Comparison of ENCODE assay signal across 9 mouse cellular contexts in genomic region chr15:68394749-68395148, GRCm38 (mm10).
A peak's percentile ranks its signal among the peaks of the same experiment; 100 is the strongest.
DNase-seq lines count a peak whose midpoint lies in the region; ATAC-seq lines count a peak whose summit lies in the region.
"Had no signal": no experiment of that assay in that cellular context is flagged by ENCODE, and none has a peak within 500 bp of the region (broad histone marks: within the 10 kb centered on the region; RNA-seq: fewer than 3 reads in every experiment).

No protein-coding gene starts in this region.

- H3K9me3 ChIP-seq in embryonic facial prominence, embryonic 11.5 days (replicated peaks; ENCODE audit: control insufficient read depth, low read length): no peaks in the 10 kb centered on the region
- no peaks in the 10 kb centered on the region for H3K9me3 ChIP-seq in embryonic facial prominence, embryonic 10.5 days
- H3K9me3 ChIP-seq in midbrain, embryonic 11.5 days (ENCODE audit: control insufficient read depth, low read length): no peaks in the 10 kb centered on the region
- no peaks in the 10 kb centered on the region for H3K9me3 ChIP-seq in midbrain, embryonic 16.5 days (replicated peaks; ENCODE audit: control insufficient read depth, low read length, poor library complexity, severe bottlenecking)
- H3K9me3 ChIP-seq: stomach, embryonic 15.5 days had no signal

- WGBS in embryonic facial prominence, embryonic 11.5 days: 91% methylated on average over 1 of the region's 1 CpGs
- 87% methylated on average over 1 of the region's 1 CpGs for WGBS in embryonic facial prominence, embryonic 10.5 days
- WGBS in midbrain, embryonic 11.5 days: 96% methylated on average over 1 of the region's 1 CpGs
- WGBS in midbrain, embryonic 16.5 days: 83% methylated on average over 1 of the region's 1 CpGs

- no peak overlapping the region for H3K27ac ChIP-seq in embryonic facial prominence, embryonic 11.5 days (replicated peaks; ENCODE audit: low read depth, low read length)
- H3K27ac ChIP-seq in embryonic facial prominence, embryonic 10.5 days (replicated peaks): no peak overlapping the region
- no peak overlapping the region for H3K27ac ChIP-seq in midbrain, embryonic 11.5 days (ENCODE audit: low read depth, low read length)
- no peak overlapping the region for H3K27ac ChIP-seq in midbrain, embryonic 16.5 days (ENCODE audit: low read length)
- H3K27ac ChIP-seq: stomach, embryonic 15.5 days had no signal

- no peaks in the 10 kb centered on the region for H3K4me1 ChIP-seq in embryonic facial prominence, embryonic 11.5 days (ENCODE audit: control insufficient read depth, insufficient read depth, low read length)
- H3K4me1 ChIP-seq in embryonic facial prominence, embryonic 10.5 days: no peaks in the 10 kb centered on the region
- no peaks in the 10 kb centered on the region for H3K4me1 ChIP-seq in midbrain, embryonic 11.5 days (ENCODE audit: control insufficient read depth, insufficient read depth, low read length)
- no peaks in the 10 kb centered on the region for H3K4me1 ChIP-seq in midbrain, embryonic 16.5 days (ENCODE audit: control insufficient read depth, insufficient read depth, low read length)
- H3K4me1 ChIP-seq: stomach, embryonic 15.5 days had no signal

- ATAC-seq in embryonic facial prominence, embryonic 11.5 days (replicated peaks; ENCODE audit: insufficient number of reproducible peaks, low FRiP score, low TSS enrichment, low read depth): no peak
- 0 out of 2 replicates have a peak, but pooled peaks have one; percentile 48 for ATAC-seq in midbrain, embryonic 11.5 days (ENCODE audit: low FRiP score)
- ATAC-seq in midbrain, embryonic 16.5 days: no peak

- DNase-seq in embryonic facial prominence, embryonic 11.5 days (ENCODE audit: low spot score): peak; percentile 31
- no peak for DNase-seq in embryonic facial prominence, embryonic 10.5 days (ENCODE audit: low spot score)
- DNase-seq in midbrain, embryonic 11.5 days (ENCODE audit: low spot score, missing footprints): no peak
- DNase-seq in cerebellum, adult 9-11 months: peak; percentile 5
- DNase-seq in layer of hippocampus, postnatal 10 days (ENCODE audit: low spot score in 2 of 2): peak; percentile 19 to 33
- peak; percentile 69 for DNase-seq in splenic B cell, adult 2 months (ENCODE audit: low read depth, low spot score)
- no peak for DNase-seq in urinary bladder, adult 2 months (ENCODE audit: low spot score)

- no peak overlapping the region for H3K4me3 ChIP-seq in embryonic facial prominence, embryonic 11.5 days (ENCODE audit: low read depth, low read length)
- H3K4me3 ChIP-seq in embryonic facial prominence, embryonic 10.5 days: no peak overlapping the region
- no peak overlapping the region for H3K4me3 ChIP-seq in midbrain, embryonic 11.5 days (ENCODE audit: low read depth, low read length)
- no peak overlapping the region for H3K4me3 ChIP-seq in midbrain, embryonic 16.5 days (ENCODE audit: low read depth, low read length)
- H3K4me3 ChIP-seq: stomach, embryonic 15.5 days had no signal

- no peak overlapping the region for H3K9ac ChIP-seq in embryonic facial prominence, embryonic 11.5 days (replicated peaks; ENCODE audit: low read length)
- H3K9ac ChIP-seq in midbrain, embryonic 11.5 days (ENCODE audit: low read length): no peak overlapping the region
- H3K9ac ChIP-seq in midbrain, embryonic 16.5 days (ENCODE audit: low read depth, low read length): no peak overlapping the region
- H3K9ac ChIP-seq: stomach, embryonic 15.5 days had no signal

- no peak overlapping the region for H3K4me2 ChIP-seq in embryonic facial prominence, embryonic 11.5 days (ENCODE audit: low read depth, low read length)
- H3K4me2 ChIP-seq in midbrain, embryonic 11.5 days: no peak overlapping the region
- H3K4me2 ChIP-seq in midbrain, embryonic 16.5 days (ENCODE audit: low read length): no peak overlapping the region
- H3K4me2 ChIP-seq: stomach, embryonic 15.5 days had no signal

- H3K27me3 ChIP-seq in embryonic facial prominence, embryonic 11.5 days (ENCODE audit: control insufficient read depth, insufficient read depth, low read length): no peaks in the 10 kb centered on the region
- H3K27me3 ChIP-seq in embryonic facial prominence, embryonic 10.5 days (replicated peaks; ENCODE audit: low read depth, poor library complexity, severe bottlenecking): no peaks in the 10 kb centered on the region
- no peaks in the 10 kb centered on the region for H3K27me3 ChIP-seq in midbrain, embryonic 11.5 days (ENCODE audit: control insufficient read depth, insufficient read depth, low read length)
- H3K27me3 ChIP-seq in midbrain, embryonic 16.5 days (ENCODE audit: control insufficient read depth, insufficient read depth, low read depth, low read length): no peaks in the 10 kb centered on the region
- no peaks in the 10 kb centered on the region for H3K27me3 ChIP-seq in splenic B cell, adult 2 months (ENCODE audit: control insufficient read depth, insufficient read depth, low read length, poor library complexity, severe bottlenecking)
- H3K27me3 ChIP-seq: stomach, embryonic 15.5 days had no signal

- no peaks in the 10 kb centered on the region for H3K36me3 ChIP-seq in embryonic facial prominence, embryonic 11.5 days (replicated peaks; ENCODE audit: control insufficient read depth, insufficient read depth, low read depth, low read length)
- H3K36me3 ChIP-seq in embryonic facial prominence, embryonic 10.5 days (replicated peaks): no peaks in the 10 kb centered on the region
- H3K36me3 ChIP-seq in midbrain, embryonic 11.5 days (ENCODE audit: control insufficient read depth, insufficient read depth, low read length): no peaks in the 10 kb centered on the region
- no peaks in the 10 kb centered on the region for H3K36me3 ChIP-seq in midbrain, embryonic 16.5 days (ENCODE audit: control insufficient read depth, insufficient read depth, low read length)
- no peaks in the 10 kb centered on the region for H3K36me3 ChIP-seq in splenic B cell, adult 2 months (ENCODE audit: control insufficient read depth, insufficient read depth, low read length, poor library complexity, severe bottlenecking)
- H3K36me3 ChIP-seq: stomach, embryonic 15.5 days had no signal

Comparison
In these comparisons a context has a peak if more than half of its experiments do, and no peak if none do; other contexts are left out.
1. DNase-seq: peak in embryonic facial prominence, embryonic 11.5 days (single experiment), cerebellum, adult 9-11 months (single experiment), layer of hippocampus, postnatal 10 days (2 of 2) and splenic B cell, adult 2 months (single experiment); none in embryonic facial prominence, embryonic 10.5 days (single experiment), midbrain, embryonic 11.5 days (single experiment) and urinary bladder, adult 2 months (single experiment).